Mouse (Mus musculus): ENCODE results near the gene Smim13. TPM values are rescaled to one million over a fixed set of nuclear protein-coding genes. Genes with fewer than 3 reads are reported as not detected.
"Not testable (repeated sequence)": the region's sequence is repeated elsewhere in the genome, so short reads cannot be mapped to it uniquely, and the experiment has no call there.

Gene Smim13
- polyA plus RNA-seq, 1 experiment: 4.2 TPM

GRCm38 (mm10) chr13:41256962-41257361 lies 7.3 kb downstream of the Smim13 start:
- no peak overlapping the region for H3ac ChIP-seq (ENCODE audit: control insufficient read depth, insufficient read length, low read depth)
- no peak overlapping the region for H3K4me3 ChIP-seq (ENCODE audit: insufficient read depth, poor library complexity, severe bottlenecking)
- H3K79me3 ChIP-seq (ENCODE audit: low read depth): no peaks in the 10 kb centered on the region
- H3K36me3 ChIP-seq (ENCODE audit: control insufficient read depth, insufficient read depth): no peaks in the 10 kb centered on the region
- no peaks in the 10 kb centered on the region for H3K27me3 ChIP-seq (ENCODE audit: control insufficient read depth, insufficient read depth, insufficient read length)
- no peak for TF ChIP-seq FOSL1 (IDR thresholded peaks at IDR 0.05; ENCODE audit: insufficient read depth, low read length, poor library complexity, severe bottlenecking)
- no peak for TF ChIP-seq MYOD1 (IDR thresholded peaks at IDR 0.05; ENCODE audit: control insufficient read depth, insufficient read length, low read depth)
- no peak for TF ChIP-seq CTCF (IDR thresholded peaks at IDR 0.05; ENCODE audit: control insufficient read depth, insufficient read depth, insufficient read length)
- TF ChIP-seq CEBPB (IDR thresholded peaks at IDR 0.05; ENCODE audit: low read depth): no peak
- no peak for TF ChIP-seq USF1 (IDR thresholded peaks at IDR 0.05; ENCODE audit: low read depth)
- TF ChIP-seq MYOG (IDR thresholded peaks at IDR 0.05; ENCODE audit: control insufficient read depth, extremely low read depth, insufficient read length): no peak
- no peak for TF ChIP-seq MAX (IDR thresholded peaks at IDR 0.05)
- H3K79me2 ChIP-seq (ENCODE audit: control insufficient read depth, insufficient read depth): no peaks in the 10 kb centered on the region

- H3K79me3 ChIP-seq (ENCODE audit: low read depth): no peaks in the 10 kb centered on the region
- H3ac ChIP-seq (ENCODE audit: control insufficient read depth, insufficient read length, low read depth): no peak overlapping the region
- no peak for TF ChIP-seq USF1 (IDR thresholded peaks at IDR 0.05; ENCODE audit: low read depth)
- TF ChIP-seq CTCF (IDR thresholded peaks at IDR 0.05; ENCODE audit: control insufficient read depth, insufficient read depth, insufficient read length): no peak
- TF ChIP-seq MYOD1 (IDR thresholded peaks at IDR 0.05; ENCODE audit: control insufficient read depth, insufficient read length, low read depth): no peak
- no peak for TF ChIP-seq FOSL1 (IDR thresholded peaks at IDR 0.05; ENCODE audit: insufficient read depth, low read length, poor library complexity, severe bottlenecking)
- TF ChIP-seq MAX (IDR thresholded peaks at IDR 0.05): no peak
- no peak for TF ChIP-seq MYOG (IDR thresholded peaks at IDR 0.05; ENCODE audit: control insufficient read depth, extremely low read depth, insufficient read length)
- TF ChIP-seq CEBPB (IDR thresholded peaks at IDR 0.05; ENCODE audit: low read depth): no peak
These were observed 8.2 kb downstream of the Smim13 start for GRCm38 (mm10) chr13:41257851-41258250.

GRCm38 (mm10) chr13:41261617-41262016 lies 12.0 kb downstream of the Smim13 start:
- not testable (repeated sequence) for H3K36me3 ChIP-seq (ENCODE audit: control insufficient read depth, insufficient read depth); H3K79me3 ChIP-seq (ENCODE audit: low read depth)

More at GRCm38 (mm10) chr13:41257851-41258250, 8.2 kb downstream of the Smim13 start:
- Histone ChIP-seq H3K79me2 (ENCODE audit: control insufficient read depth, insufficient read depth) (no peaks in the 10 kb centered on the region), H3K4me3 (ENCODE audit: insufficient read depth, poor library complexity, severe bottlenecking) (no peak overlapping the region), H3K36me3 (ENCODE audit: control insufficient read depth, insufficient read depth) (no peaks in the 10 kb centered on the region), H3K27me3 (ENCODE audit: control insufficient read depth, insufficient read depth, insufficient read length) (no peaks in the 10 kb centered on the region)

GRCm38 (mm10) chr13:41263304-41264006 lies 13.8 kb downstream of the Smim13 start:
- Histone ChIP-seq H3K79me2 (ENCODE audit: control insufficient read depth, insufficient read depth) (no peaks in the 10 kb centered on the region), H3K36me3 (ENCODE audit: control insufficient read depth, insufficient read depth) (no peaks in the 10 kb centered on the region), H3ac (ENCODE audit: control insufficient read depth, insufficient read length, low read depth) (no peak overlapping the region), H3K4me3 (ENCODE audit: insufficient read depth, poor library complexity, severe bottlenecking) (no peak overlapping the region), H3K27me3 (ENCODE audit: control insufficient read depth, insufficient read depth, insufficient read length) (no peaks in the 10 kb centered on the region), H3K79me3 (ENCODE audit: low read depth) (no peaks in the 10 kb centered on the region)
- TF ChIP-seq MYOD1 (IDR thresholded peaks at IDR 0.05; ENCODE audit: control insufficient read depth, insufficient read length, low read depth) (no peak), CTCF (IDR thresholded peaks at IDR 0.05; ENCODE audit: control insufficient read depth, insufficient read depth, insufficient read length) (no peak), CEBPB (IDR thresholded peaks at IDR 0.05; ENCODE audit: low read depth) (no peak), MYOG (IDR thresholded peaks at IDR 0.05; ENCODE audit: control insufficient read depth, extremely low read depth, insufficient read length) (no peak), MAX (IDR thresholded peaks at IDR 0.05) (no peak), FOSL1 (IDR thresholded peaks at IDR 0.05; ENCODE audit: insufficient read depth, low read length, poor library complexity, severe bottlenecking) (no peak)

More at GRCm38 (mm10) chr13:41261617-41262016, 12.0 kb downstream of the Smim13 start:
- not testable (repeated sequence) for H3K4me3 ChIP-seq (ENCODE audit: insufficient read depth, poor library complexity, severe bottlenecking); H3K79me2 ChIP-seq (ENCODE audit: control insufficient read depth, insufficient read depth); H3ac ChIP-seq (ENCODE audit: control insufficient read depth, insufficient read length, low read depth); H3K27me3 ChIP-seq (ENCODE audit: control insufficient read depth, insufficient read depth, insufficient read length)

DNA sequence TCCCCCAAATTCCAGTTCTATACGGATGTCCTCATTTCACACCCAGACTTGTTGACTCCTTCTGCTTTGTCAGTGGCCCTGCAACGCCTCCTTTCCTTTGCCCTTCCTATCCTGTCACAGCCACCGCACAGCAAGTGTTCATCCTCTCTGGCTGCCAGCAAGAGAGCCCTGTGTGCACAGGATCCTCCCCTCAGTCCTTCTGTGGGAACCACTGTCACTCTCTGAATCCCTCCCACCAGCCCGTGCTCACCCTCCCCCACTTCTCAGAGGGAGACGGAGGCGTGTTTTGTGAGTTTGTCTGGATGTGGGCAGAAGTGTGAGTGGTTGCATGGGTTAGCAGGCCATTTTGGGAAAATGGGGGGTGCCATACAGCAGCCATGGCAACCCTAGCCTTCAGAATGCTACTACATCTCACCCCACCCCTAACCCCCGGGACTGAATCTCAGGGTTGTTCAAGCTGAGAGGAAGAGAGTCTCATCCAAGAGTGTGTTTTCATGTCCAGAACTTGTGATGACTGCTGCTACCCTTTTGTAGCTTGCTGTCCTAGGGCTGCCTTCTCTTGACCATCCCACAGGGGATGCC lies 18.3 kb downstream of the Smim13 start:
- Histone ChIP-seq H3K79me2 (ENCODE audit: control insufficient read depth, insufficient read depth) (no peaks in the 10 kb centered on the region), H3K36me3 (ENCODE audit: control insufficient read depth, insufficient read depth) (no peaks in the 10 kb centered on the region), H3K79me3 (ENCODE audit: low read depth) (no peaks in the 10 kb centered on the region), H3K4me3 (ENCODE audit: insufficient read depth, poor library complexity, severe bottlenecking) (no peak overlapping the region), H3ac (ENCODE audit: control insufficient read depth, insufficient read length, low read depth) (no peak overlapping the region), H3K27me3 (ENCODE audit: control insufficient read depth, insufficient read depth, insufficient read length) (no peaks in the 10 kb centered on the region)
- TF ChIP-seq MYOG (IDR thresholded peaks at IDR 0.05; ENCODE audit: control insufficient read depth, extremely low read depth, insufficient read length) (no peak), MYOD1 (IDR thresholded peaks at IDR 0.05; ENCODE audit: control insufficient read depth, insufficient read length, low read depth) (no peak), FOSL1 (IDR thresholded peaks at IDR 0.05; ENCODE audit: insufficient read depth, low read length, poor library complexity, severe bottlenecking) (no peak), USF1 (IDR thresholded peaks at IDR 0.05; ENCODE audit: low read depth) (no peak), CEBPB (IDR thresholded peaks at IDR 0.05; ENCODE audit: low read depth) (no peak), MAX (IDR thresholded peaks at IDR 0.05) (no peak), CTCF (IDR thresholded peaks at IDR 0.05; ENCODE audit: control insufficient read depth, insufficient read depth, insufficient read length) (no peak)

All from C2C12 (cell line).